Mouse (Mus musculus) cerebellum, adult 2 months (tissue): Measurements from ENCODE around the gene Kctd17. TPM values are rescaled to one million over a fixed set of nuclear protein-coding genes. Genes with fewer than 3 reads are reported as not detected.

Source experiments
- DNase-seq, 2 experiments: peaks; one replicate each; pipeline ENCODE4 v3.0.0; 2021
- H3K27ac ChIP-seq: fragments of 200-500 bp; 2 replicates; pipeline ENCODE4 v1.5.1; 2012; ENCODE audit warnings: low read length, control low read depth, inconsistent platforms; ENCODE audit not compliant: insufficient read depth
- H3K27me3 ChIP-seq: fragments of 200-500 bp; 2 replicates; pipeline ENCODE4 v1.6.1; 2012; ENCODE audit warnings: inconsistent platforms, mild to moderate bottlenecking, low read length, moderate library complexity; ENCODE audit not compliant: control insufficient read depth, insufficient read depth
- H3K4me1 ChIP-seq: fragments of 200-500 bp; 2 replicates; pipeline ENCODE4 v1.6.1; 2011; ENCODE audit warnings: low read length; ENCODE audit not compliant: control insufficient read depth, insufficient read depth
- H3K4me3 ChIP-seq: fragments of 200-500 bp; replicated peaks from 2 replicates; pipeline ENCODE3; 2011; ENCODE audit warnings: mild to moderate bottlenecking, low read depth, low read length, control low read depth; ENCODE audit not compliant: insufficient read depth
- CTCF ChIP-seq: fragments of 200-500 bp; IDR thresholded peaks from 2 replicates; pipeline ENCODE4 v1.5.1; 2011; ENCODE audit warnings: low read depth, mild to moderate bottlenecking, control low read depth, low read length, moderate library complexity, borderline replicate concordance; ENCODE audit not compliant: insufficient read depth
- POLR2A ChIP-seq: fragments of 200-500 bp; IDR thresholded peaks from 2 replicates; pipeline ENCODE4 v1.6.1; 2011; ENCODE audit warnings: low read length, control low read depth, borderline replicate concordance; ENCODE audit not compliant: insufficient read depth
- WGBS: fragments of 180-500 bp; shearing (Covaris S2); methylation state at CpG from one replicate; pipeline ENCODE4 v1.1.7; 2018; 5-methylcytosine and 5-hydroxymethylcytosine counted together
- polyA plus RNA-seq: library from polyadenylated mRNA; depleted of rRNA; stranded (reverse); fragments of >200 nt; gene quantifications from 2 replicates; pipeline ENCODE4 v1.2.3, GENCODE M21; 2012; rRNA removed

The Kctd17 gene
- polyA plus RNA-seq, 1 experiment: 316 TPM

DNA sequence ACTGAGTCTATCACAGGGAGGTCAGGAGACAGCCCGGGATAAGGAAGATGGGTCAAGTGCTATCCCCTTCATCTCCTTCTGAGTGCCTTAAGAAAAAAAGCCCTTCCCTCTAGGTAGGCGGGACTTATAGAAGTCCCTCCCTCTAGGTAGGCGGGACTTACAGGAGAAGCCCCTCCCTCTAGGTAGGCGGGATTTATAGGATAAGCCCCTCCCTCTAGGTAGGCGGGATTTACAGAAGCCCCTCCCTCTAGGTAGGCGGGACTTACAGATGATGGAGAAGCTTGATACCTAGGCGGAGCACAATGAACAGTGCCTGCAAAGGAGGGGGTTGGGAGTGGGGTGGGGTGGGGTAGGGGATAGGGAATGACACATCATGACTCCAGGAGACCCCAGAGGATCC, 51.7 kb downstream of the Kctd17 start:
- H3K4me3 ChIP-seq: no peak overlapping the region
- 78% methylated on average over 7 of the region's 7 CpGs for WGBS
- H3K27ac ChIP-seq: no peak overlapping the region
- no peak for TF ChIP-seq POLR2A
- TF ChIP-seq CTCF: no peak
- H3K4me1 ChIP-seq: peaks cover 57% of the 10 kb centered on the region
- no peak for DNase-seq
- H3K27me3 ChIP-seq: no peaks in the 10 kb centered on the region

DNA sequence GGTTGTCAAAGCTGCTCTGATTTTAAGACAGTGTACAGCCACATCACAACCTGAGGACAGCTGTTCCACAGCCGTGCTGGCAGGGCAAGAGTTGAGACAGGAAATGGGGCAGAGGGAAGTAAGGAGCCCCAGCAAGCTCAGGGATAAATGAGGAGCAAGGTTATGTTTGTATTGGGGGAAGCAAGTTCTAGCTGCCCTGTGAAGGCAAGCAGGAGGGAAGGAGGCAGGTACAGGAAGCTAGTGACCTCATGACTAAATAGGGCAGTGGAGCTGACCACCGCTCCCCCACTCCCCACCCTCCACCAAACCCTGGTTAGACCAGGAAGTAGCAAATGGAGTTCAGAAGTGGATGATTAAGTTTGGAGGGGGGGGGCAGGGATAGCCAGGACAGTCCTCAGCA, 52.6 kb downstream of the Kctd17 start:
- no peak for TF ChIP-seq POLR2A
- TF ChIP-seq CTCF: no peak
- 95% methylated on average over 2 of the region's 2 CpGs for whole genome bisulfite sequencing
- H3K27me3 ChIP-seq: no peaks in the 10 kb centered on the region

DNA sequence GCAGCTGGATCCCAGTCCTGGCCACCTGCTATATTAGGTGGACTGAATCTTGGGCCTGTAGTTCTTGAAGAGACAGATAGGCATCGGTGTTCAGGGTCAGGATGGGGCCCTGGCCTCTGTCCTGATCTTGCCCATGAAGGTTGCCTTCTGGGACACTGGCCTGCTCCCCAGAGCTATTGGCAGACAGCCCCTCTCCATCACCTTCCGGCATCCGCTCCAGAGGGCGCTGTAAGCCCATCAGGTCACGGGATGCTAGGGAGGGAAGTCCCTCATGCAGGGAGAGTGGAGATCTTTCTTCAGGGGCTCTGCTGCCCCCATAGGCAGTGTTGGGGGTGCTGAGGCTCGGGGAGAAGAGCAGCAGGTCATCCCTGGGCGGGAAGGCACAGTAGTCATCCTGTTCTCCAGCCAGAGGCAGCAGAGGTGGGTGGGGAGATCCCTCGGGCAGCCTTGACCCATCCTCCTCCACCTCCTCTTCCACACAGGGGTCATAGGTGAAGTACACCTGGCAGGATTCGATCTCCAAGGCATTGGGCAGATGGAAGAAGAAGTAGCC, 53.2 kb downstream of the Kctd17 start:
- no peak for TF ChIP-seq POLR2A
- peak; percentile 16; the same call in 1 of the 2 replicates for TF ChIP-seq CTCF
- WGBS: 47% methylated on average over 9 of the region's 9 CpGs
- Histone ChIP-seq H3K27ac (no peak overlapping the region), H3K4me3 (no peak overlapping the region), H3K4me1 (peaks cover 55% of the 10 kb centered on the region), H3K27me3 (no peaks in the 10 kb centered on the region)
- peak; percentile 50 to 52 for DNase-seq

More for the DNA sequence above, 52.6 kb downstream of the Kctd17 start:
- Histone ChIP-seq H3K4me3 (no peak overlapping the region), H3K4me1 (peaks cover 50% of the 10 kb centered on the region), H3K27ac (no peak overlapping the region)
- no peak for DNase-seq

DNA sequence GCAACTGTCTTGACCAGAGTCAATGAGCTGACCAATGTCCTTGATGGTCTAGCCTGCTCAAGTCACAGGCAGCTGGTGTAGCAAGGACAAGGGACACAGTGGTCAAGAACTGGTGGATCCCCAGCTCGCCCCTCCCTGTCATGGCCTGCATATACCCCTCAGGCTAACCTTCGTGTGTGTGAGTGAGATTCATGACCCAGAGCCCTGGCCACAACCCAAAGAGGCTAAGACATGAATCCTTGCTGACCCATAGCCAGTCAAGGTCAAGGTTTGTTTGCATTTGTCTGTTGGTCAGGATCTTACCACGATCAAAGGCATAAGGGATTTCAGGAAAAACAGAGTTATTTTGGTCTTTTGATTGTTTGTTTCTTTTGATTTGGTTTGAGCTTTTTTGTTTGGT, 54.2 kb downstream of the Kctd17 start:
- 85% methylated on average over 3 of the region's 3 CpGs for WGBS

DNA sequence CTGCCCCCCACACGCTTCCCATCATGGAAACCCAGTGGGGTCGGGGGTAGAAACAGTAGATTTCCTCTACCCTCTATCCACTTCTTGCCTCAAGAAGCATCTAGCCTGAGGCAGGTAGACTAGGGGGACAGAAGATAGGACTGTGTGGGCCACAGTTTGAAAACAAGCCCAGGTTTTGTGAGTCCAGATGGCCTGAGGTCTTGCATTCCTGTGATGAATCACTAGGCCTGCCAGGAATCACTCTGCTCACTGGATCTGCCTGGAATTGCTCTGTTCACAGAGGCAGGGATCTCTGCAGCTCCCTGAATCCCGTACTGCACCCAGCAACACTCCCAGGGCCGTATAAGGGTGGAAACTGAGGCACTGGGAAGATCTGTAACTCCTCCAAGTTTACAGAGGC, 54.9 kb downstream of the Kctd17 start:
- H3K27me3 ChIP-seq: no peaks in the 10 kb centered on the region
- peaks cover 60% of the 10 kb centered on the region for H3K4me1 ChIP-seq
- peak overlapping the region; percentile 77 for H3K27ac ChIP-seq
- no peak overlapping the region for H3K4me3 ChIP-seq
- peak; percentile 33; the same call in 1 of the 2 replicates for TF ChIP-seq POLR2A
- TF ChIP-seq CTCF: no peak
- 50% methylated on average over 4 of the region's 4 CpGs for WGBS
- DNase-seq: peak; percentile 80 to 90

More for the DNA sequence above, 54.2 kb downstream of the Kctd17 start:
- Histone ChIP-seq H3K27me3 (no peaks in the 10 kb centered on the region), H3K4me3 (no peak overlapping the region), H3K27ac (no peak overlapping the region), H3K4me1 (peaks cover 60% of the 10 kb centered on the region)
- TF ChIP-seq POLR2A: no peak
- TF ChIP-seq CTCF: no peak
- no peak for DNase-seq

DNA sequence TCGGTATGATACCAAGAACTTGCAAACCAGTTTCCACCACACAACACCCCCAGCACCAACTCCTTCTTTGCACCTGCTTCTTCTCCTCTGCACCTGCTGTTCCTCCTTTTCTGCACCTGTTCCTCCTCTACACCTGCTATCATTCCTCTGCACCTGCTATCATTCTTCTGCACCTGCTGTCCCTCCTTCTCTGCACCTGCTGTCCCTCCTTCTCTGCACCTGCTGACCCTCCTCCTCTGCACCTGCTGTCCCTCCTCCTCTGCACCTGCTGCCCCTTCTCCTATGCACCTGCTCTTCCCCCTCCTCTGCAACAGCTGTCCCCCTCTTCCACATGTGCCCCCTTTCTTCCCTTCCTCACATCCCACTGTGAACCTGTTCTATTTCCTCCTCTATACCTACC, 58.2 kb downstream of the Kctd17 start:
- Histone ChIP-seq H3K27ac (no peak overlapping the region), H3K4me3 (no peak overlapping the region), H3K4me1 (peaks cover 55% of the 10 kb centered on the region), H3K27me3 (no peaks in the 10 kb centered on the region)
- no peak for DNase-seq
- 95% methylated on average over 1 of the region's 1 CpGs for whole genome bisulfite sequencing
- TF ChIP-seq CTCF: no peak
- no peak for TF ChIP-seq POLR2A

DNA sequence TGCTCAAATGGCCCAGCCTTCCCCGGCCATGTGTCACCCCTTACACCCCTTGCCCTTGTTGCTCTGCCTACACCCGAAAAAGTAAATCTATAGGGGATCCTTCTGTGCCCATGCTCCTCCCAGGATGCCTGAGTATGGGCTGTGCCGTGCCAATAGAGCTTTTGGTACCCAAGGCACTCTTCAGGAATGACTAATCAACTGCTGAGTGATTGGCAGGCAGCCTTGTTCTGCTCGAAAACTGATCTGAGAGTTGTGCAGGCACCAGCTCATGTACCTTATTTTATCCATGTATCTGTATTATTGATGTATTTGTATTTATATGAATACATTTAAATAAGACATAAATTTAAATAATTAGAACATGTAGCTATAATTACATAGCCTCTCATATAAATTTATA, 58.7 kb downstream of the Kctd17 start:
- TF ChIP-seq CTCF (no peak), POLR2A (no peak)
- H3K4me3 ChIP-seq: no peak overlapping the region
- H3K4me1 ChIP-seq: peaks cover 50% of the 10 kb centered on the region
- no peaks in the 10 kb centered on the region for H3K27me3 ChIP-seq
- H3K27ac ChIP-seq: no peak overlapping the region
- 44% methylated on average over 4 of the region's 4 CpGs for WGBS
- no peak for DNase-seq

Other genes starting within 250 kb of the Kctd17 start
- gene Pvalb, start 222.2 kb upstream of the Kctd17 start, polyA plus RNA-seq: 1,013 and 1,016 TPM in 2 replicates
- 0.77 and 0.84 TPM in 2 replicates for gene Ncf4, start 183.8 kb upstream of the Kctd17 start, polyA plus RNA-seq
- 0.20 and 0.24 TPM in 2 replicates for gene Csf2rb2, start 122.8 kb upstream of the Kctd17 start, polyA plus RNA-seq
- 0.30 and 0.33 TPM in 2 replicates for gene Csf2rb, start 102.8 kb upstream of the Kctd17 start, polyA plus RNA-seq
- 0.13 TPM in 1 of 2 replicates, not detected in the other for gene Tex33, start 32.7 kb upstream of the Kctd17 start, polyA plus RNA-seq
- gene Tst, start 22.7 kb upstream of the Kctd17 start, polyA plus RNA-seq: 84.3 and 86.1 TPM in 2 replicates
- 67.2 and 68.4 TPM in 2 replicates for gene Mpst, start 22.1 kb upstream of the Kctd17 start, polyA plus RNA-seq
- gene Tmprss6, start 40.1 kb downstream of the Kctd17 start, polyA plus RNA-seq: 0.06 and 0.08 TPM in 2 replicates
- gene Il2rb, start 66.7 kb downstream of the Kctd17 start, polyA plus RNA-seq: 0.10 and 0.25 TPM in 2 replicates
- 3.1 and 3.5 TPM in 2 replicates for gene C1qtnf6, start 102.9 kb downstream of the Kctd17 start, polyA plus RNA-seq
- gene Sstr3, start 116.1 kb downstream of the Kctd17 start, polyA plus RNA-seq: 9.8 and 12.1 TPM in 2 replicates
- gene Rac2, start 144.2 kb downstream of the Kctd17 start, polyA plus RNA-seq: 1.4 and 1.8 TPM in 2 replicates
- gene Cyth4, start 168.5 kb downstream of the Kctd17 start, polyA plus RNA-seq: 3.8 and 4.6 TPM in 2 replicates